Mouse (Mus musculus): ENCODE measurements at regions not wholly inside any gene's neighbourhood (a gene's known extent, or its start where the extent isn't known, plus 50 kb on each side); places are given as distances from the start of the nearest gene placed in this dataset.

DNA sequence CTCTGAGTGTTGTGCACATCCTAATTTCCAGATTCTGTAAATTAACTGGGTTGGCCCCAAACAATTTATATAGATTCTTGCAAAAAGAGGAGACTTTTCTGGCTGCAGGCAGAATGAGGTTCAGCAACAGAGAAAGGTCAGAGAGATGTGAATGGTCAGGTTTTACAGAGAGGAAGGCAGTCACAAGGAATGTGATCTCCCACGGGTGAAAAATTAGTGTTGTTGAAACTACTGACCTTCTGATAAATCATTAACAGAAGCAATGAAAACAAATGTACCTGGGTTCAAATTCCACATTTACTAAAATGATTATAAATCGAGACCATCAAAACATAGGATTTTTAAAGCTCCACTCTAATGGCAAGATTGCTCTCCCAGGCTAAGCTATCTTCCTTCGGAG is 62.5 kb upstream of the Mpdz start:
- no peak for TF ChIP-seq GATA1 (IDR thresholded peaks at IDR 0.05; ENCODE audit: borderline replicate concordance, low read length)
- no peak for TF ChIP-seq FLI1 (IDR thresholded peaks at IDR 0.05; ENCODE audit: low read length)
